Mouse (Mus musculus): ENCODE measurements around the gene Olfr401.
"Not testable (repeated sequence)": the region's sequence is repeated elsewhere in the genome, so short reads cannot be mapped to it uniquely, and the experiment has no call there.

Olfr401 gene

GRCm38 (mm10) chr11:74113412-74113811 is at the start of gene Olfr401:
TSS of gene Olfr401 (plus strand) at chr11:74113712.
- no peak for DNase-seq (ENCODE audit: low spot score)

GRCm38 (mm10) chr11:74069655-74070054 is 43.9 kb upstream of the Olfr401 start, which contains the start of gene Zfp616:
TSS of gene Zfp616 (plus strand) at chr11:74069955.
- DNase-seq (ENCODE audit: low spot score): no peak

GRCm38 (mm10) chr11:74100724-74101123 is 12.8 kb upstream of the Olfr401 start:
- DNase-seq (ENCODE audit: low spot score): no peak

- DNase-seq (ENCODE audit: low spot score): no peak
Measured at GRCm38 (mm10) chr11:74101507-74101906, 12.0 kb upstream of the Olfr401 start.

- no peak for DNase-seq (ENCODE audit: low spot score)
Measured at GRCm38 (mm10) chr11:74105066-74105465, 8.4 kb upstream of the Olfr401 start.

- not testable (repeated sequence) for DNase-seq (ENCODE audit: low spot score)
Measured at GRCm38 (mm10) chr11:74140001-74140400, 26.5 kb downstream of the Olfr401 start.

DNA sequence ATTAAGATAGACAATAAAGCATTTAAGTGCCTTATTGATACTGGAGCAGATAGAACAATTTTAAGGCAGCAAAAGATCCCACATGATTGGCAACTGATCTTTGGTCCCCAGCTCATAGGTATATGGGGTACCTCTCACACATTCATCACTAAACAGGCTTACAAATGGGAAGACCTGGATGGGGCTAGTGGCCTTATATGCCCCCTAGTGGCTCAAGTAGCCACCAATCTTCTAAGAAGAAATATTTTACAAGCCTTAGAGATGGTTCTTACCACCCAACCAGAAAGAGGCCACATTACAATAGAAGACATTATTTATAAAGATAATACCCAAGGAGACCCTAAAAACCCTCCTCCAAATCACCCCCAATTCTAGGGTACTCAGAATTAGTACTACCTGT is 32.4 kb downstream of the Olfr401 start:
- DNase-seq (ENCODE audit: low spot score): no peak

GRCm38 (mm10) chr11:74153229-74153628 is 39.7 kb downstream of the Olfr401 start, which contains the start of gene Olfr402:
TSS of gene Olfr402 (plus strand) at chr11:74153529.
- DNase-seq (ENCODE audit: low spot score): no peak

- DNase-seq (ENCODE audit: low spot score): no peak
Measured at GRCm38 (mm10) chr11:74168771-74169170, 55.3 kb downstream of the Olfr401 start.

Data from MN1 (cell line).